Mouse (Mus musculus) spleen, adult 10 weeks (tissue): ENCODE data around the gene Mrto4. TPM values are rescaled to one million over a fixed set of nuclear protein-coding genes. Genes with fewer than 3 reads are reported as not detected.

Source experiments
- polyA plus RNA-seq: library from polyadenylated mRNA; stranded (reverse); fragments of 350-450 nt; fragmentation: Illumina TruSeq; extraction: RNeasy Lipid Tissue Mini Kit (QIAGEN cat#74804); gene quantifications from one replicate; pipeline ENCODE4 v1.2.3, GENCODE M21; 2015; ENCODE audit warnings: low replicate concordance; ENCODE audit not compliant: insufficient read depth

Gene Mrto4
- polyA plus RNA-seq = 47.5 TPM

GRCm38 (mm10) chr4:139351931-139352711 is at the start of gene Mrto4, which contains the start of the genes Emc1 and Ubr4:
Mrto4 (minus strand) TSS chr4:139352576.
Emc1 (plus strand) TSS chr4:139352587.
Ubr4 (plus strand) TSS chr4:139352609.

GRCm38 (mm10) chr4:139310171-139310898 is 42.0 kb downstream of the Mrto4 start, which contains the start of the genes Pqlc2 and Akr7a5:
Pqlc2 (minus strand) TSS chr4:139310708.
Akr7a5 (plus strand) TSS chr4:139310744.

Other genes with a start within 250 kb of the Mrto4 start
- gene Minos1, start 221.5 kb downstream of the Mrto4 start, polyA plus RNA-seq = 182 TPM
- 381 TPM for gene Capzb, start 159.7 kb downstream of the Mrto4 start, polyA plus RNA-seq
- gene Pqlc2, start 41.9 kb downstream of the Mrto4 start, polyA plus RNA-seq = 15.2 TPM
- gene Akr7a5, start 41.8 kb downstream of the Mrto4 start, polyA plus RNA-seq = 10.0 TPM
- gene Emc1, start within 50 bp of the Mrto4 start, polyA plus RNA-seq = 17.8 TPM
- 52.5 TPM for gene Ubr4, start within 50 bp of the Mrto4 start, polyA plus RNA-seq
- 6.7 TPM for gene Iffo2, start 178.0 kb upstream of the Mrto4 start, polyA plus RNA-seq